Mouse (Mus musculus): Measurements from ENCODE around the gene Fbxl16. TPM values are rescaled to one million over a fixed set of nuclear protein-coding genes. Genes with fewer than 3 reads are reported as not detected.

Fbxl16 gene
- 0.78 and 1.2 TPM in 2 replicates for polyA plus RNA-seq (2015; fragmentation: Nextera tagmentation; extraction: Ambion mirVana)

DNA sequence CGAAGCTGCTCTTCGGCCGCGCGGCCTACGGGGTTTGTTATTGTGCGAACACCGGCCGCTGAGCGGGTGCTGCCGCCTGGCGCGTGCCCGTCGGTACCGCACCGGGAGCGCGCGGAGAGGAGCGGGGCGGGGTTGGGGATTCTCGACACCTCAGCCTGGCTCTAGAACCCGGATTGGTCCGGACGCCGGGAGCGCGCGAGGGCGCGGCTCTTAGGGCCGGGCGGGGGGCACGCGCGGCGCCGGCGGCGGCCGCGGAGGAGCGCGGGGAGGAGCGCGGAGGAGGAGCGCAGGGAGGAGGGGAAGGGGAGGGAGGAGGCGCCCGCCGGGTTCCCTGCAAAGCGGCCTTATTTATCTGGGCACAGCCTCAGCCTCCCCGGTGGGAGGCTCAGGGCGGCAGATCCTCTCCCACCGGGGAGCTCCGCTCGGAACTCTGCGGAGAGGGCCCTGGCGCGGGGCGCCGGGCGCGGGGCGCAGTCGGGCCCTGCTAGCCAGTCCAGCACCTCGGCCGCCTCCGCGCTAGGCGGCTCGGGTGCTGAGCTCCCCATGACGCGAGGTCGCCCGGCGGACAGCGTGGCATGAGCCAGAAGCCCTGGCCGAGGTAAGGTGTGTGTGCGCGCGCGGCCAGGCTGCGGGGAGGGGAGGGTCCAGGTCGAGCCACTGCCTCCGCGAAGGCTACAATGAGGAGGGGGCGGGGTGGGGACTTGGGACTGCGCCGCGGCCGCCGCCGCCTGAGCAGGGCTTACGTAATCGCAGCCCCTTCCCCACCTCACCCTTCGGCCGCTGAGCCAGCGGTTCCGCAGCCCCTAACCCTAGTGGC, at the start of gene Fbxl16:
Fbxl16 (plus strand) TSS at position 297 of the 817 bp plus-strand sequence.
- H3K4me1 ChIP-seq (replicated peaks): peaks cover 22% of the 10 kb centered on the region
- H3K4me2 ChIP-seq: peak within 1 kb of the TSS; percentile 96
- peak within 1 kb of the TSS; percentile 40 for H3K9ac ChIP-seq
- peak; percentile 77 for ATAC-seq (replicated peaks; ENCODE audit: insufficient number of reproducible peaks, insufficient read depth, low FRiP score, low read depth)
- H3K4me3 ChIP-seq: peak within 1 kb of the TSS; percentile 62
- WGBS: under 1% methylated on average over 90 of the region's 100 CpGs
- peaks cover 64% of the 10 kb centered on the region for H3K27me3 ChIP-seq
- H3K36me3 ChIP-seq: no peaks in the 10 kb centered on the region
- H3K9me3 ChIP-seq (replicated peaks): no peaks in the 10 kb centered on the region
- no peak within 1 kb of the TSS for H3K27ac ChIP-seq

DNA sequence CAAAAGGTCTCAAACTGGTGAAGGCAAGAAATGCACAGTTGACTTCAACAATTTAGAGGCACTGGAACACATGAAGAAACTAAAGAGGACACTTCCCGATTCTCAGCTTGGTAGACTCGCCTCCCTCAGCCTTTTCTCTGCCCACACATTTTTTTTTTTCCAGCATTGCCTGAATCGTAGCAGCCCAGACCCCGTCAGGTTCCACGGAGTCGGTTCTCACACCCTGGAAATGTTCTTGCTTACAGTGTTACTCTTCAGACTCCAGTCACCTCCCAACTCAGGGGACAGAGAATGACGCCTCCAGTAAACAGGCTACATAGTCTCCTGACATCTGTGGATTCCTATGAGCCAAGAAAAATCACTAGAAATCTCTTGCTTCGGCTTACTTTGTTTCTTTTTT, 48.7 kb upstream of the Fbxl16 start:
- 65% methylated on average over 8 of the region's 8 CpGs for WGBS
- no peak overlapping the region for H3K4me3 ChIP-seq
- no peak overlapping the region for H3K4me2 ChIP-seq
- H3K27me3 ChIP-seq: 0 out of 2 replicates have a peak, but pooled peaks cover 5% of the 10 kb centered on the region
- no peaks in the 10 kb centered on the region for H3K36me3 ChIP-seq
- H3K9ac ChIP-seq: no peak overlapping the region
- peaks cover 3% of the 10 kb centered on the region; the same call in 1 of the 2 replicates for H3K4me1 ChIP-seq (replicated peaks)
- H3K27ac ChIP-seq: no peak overlapping the region
- ATAC-seq (replicated peaks; ENCODE audit: insufficient number of reproducible peaks, insufficient read depth, low FRiP score, low read depth): no peak
- no peaks in the 10 kb centered on the region for H3K9me3 ChIP-seq (replicated peaks)

DNA sequence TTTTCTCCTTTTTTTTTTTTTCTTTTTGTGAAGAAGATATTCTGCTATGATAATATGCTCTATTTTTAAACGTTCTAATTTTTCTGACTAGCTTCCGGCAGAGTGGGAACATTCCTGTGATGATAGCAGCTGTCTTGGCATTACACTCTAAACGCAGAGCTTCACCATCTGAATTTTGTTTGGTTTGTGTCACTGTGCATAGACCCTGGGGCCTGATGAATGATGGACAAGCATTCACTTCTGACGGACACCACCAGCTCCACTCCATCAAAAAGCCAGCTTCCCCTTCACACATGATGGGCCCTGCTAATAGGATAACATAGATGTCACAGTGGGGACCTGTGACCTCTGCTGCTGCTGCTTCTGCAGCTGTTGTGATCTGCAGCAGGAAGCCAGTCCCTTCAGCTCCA, 47.3 kb upstream of the Fbxl16 start:
- H3K36me3 ChIP-seq: no peaks in the 10 kb centered on the region
- H3K27ac ChIP-seq: no peak overlapping the region
- peaks cover 3% of the 10 kb centered on the region; the same call in 1 of the 2 replicates for H3K4me1 ChIP-seq (replicated peaks)
- no peak overlapping the region for H3K4me2 ChIP-seq
- 23% methylated on average over 4 of the region's 4 CpGs for WGBS
- no peaks in the 10 kb centered on the region for H3K9me3 ChIP-seq (replicated peaks)
- ATAC-seq (replicated peaks; ENCODE audit: insufficient number of reproducible peaks, insufficient read depth, low FRiP score, low read depth): no peak
- no peak overlapping the region; the same call in 1 of the 2 replicates for H3K9ac ChIP-seq
- H3K27me3 ChIP-seq: 0 out of 2 replicates have a peak, but pooled peaks cover 5% of the 10 kb centered on the region
- H3K4me3 ChIP-seq: no peak overlapping the region

DNA sequence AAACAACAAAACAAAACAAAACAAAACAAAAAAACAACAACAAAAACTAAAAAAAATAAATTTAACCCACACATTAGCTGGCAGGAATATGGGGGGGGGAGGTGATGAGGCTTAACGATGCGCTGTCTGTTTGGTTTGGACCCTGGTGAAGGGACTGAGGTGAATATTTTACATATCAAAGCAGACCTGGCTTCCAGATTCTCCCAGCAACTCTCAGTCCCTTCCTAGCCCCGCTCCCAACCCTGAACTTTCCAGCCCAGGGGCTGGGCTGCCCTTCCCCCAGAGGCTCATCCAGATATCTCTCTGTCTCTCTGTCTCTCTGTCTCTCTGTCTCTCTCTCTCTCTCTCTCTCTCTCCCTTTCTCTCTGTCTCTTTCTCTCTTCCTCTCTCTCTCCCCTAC, 46.3 kb upstream of the Fbxl16 start:
- Histone ChIP-seq H3K9me3 (replicated peaks) (no peaks in the 10 kb centered on the region), H3K27ac (no peak overlapping the region), H3K27me3 (0 out of 2 replicates have a peak, but pooled peaks cover 6% of the 10 kb centered on the region), H3K4me3 (no peak overlapping the region), H3K4me1 (replicated peaks) (no peaks in the 10 kb centered on the region), H3K9ac (no peak overlapping the region), H3K4me2 (no peak overlapping the region), H3K36me3 (no peaks in the 10 kb centered on the region)
- 29% methylated on average over 3 of the region's 3 CpGs for WGBS
- ATAC-seq (replicated peaks; ENCODE audit: insufficient number of reproducible peaks, insufficient read depth, low FRiP score, low read depth): no peak

DNA sequence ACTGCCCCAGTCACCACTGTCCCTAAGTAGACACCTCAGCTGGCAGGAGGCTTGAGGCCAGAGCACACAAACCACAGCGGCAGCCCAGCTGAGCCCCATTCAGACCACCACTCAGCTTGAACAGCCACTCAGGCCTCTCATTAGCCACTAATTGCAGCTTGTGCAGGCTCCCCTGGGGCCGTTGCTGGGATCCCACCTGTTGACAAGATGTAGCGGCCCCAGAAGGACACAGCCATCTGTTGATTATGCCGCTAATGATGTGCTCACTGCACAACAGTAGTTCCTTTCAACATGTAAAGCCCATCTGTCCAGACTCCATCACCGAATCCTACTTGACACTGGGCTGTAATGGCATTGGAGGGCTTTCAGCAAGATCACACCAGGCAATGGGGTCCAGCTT, 43.0 kb upstream of the Fbxl16 start:
- Histone ChIP-seq H3K27ac (no peak overlapping the region), H3K4me3 (no peak overlapping the region), H3K9ac (no peak overlapping the region), H3K36me3 (no peaks in the 10 kb centered on the region), H3K27me3 (peaks cover 15% of the 10 kb centered on the region), H3K4me1 (replicated peaks) (no peaks in the 10 kb centered on the region), H3K9me3 (replicated peaks) (no peaks in the 10 kb centered on the region), H3K4me2 (no peak overlapping the region)
- 65% methylated on average over 5 of the region's 5 CpGs for WGBS
- no peak for ATAC-seq (replicated peaks; ENCODE audit: insufficient number of reproducible peaks, insufficient read depth, low FRiP score, low read depth)

DNA sequence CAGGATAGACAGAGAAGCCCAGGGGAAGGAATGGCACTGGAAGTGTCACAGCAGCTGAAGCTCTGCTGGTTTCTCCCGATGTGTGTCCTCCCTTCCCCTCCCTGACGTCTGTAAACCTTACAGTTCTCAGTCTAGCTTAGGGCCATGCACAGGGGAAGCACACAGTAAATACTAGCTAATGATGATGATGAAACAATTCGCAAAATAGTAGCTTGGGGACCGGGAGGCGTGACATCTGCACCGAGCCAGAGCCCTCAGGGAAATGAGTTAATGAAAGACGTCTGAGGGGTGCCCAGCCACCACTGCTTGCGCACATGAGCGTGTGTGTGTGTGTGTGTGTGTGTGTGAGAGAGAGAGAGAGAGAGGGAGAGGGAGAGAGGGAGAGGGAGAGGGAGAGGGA, 39.6 kb upstream of the Fbxl16 start:
- H3K27me3 ChIP-seq: peaks cover 16% of the 10 kb centered on the region
- peaks cover 6% of the 10 kb centered on the region for H3K4me1 ChIP-seq (replicated peaks)
- no peak overlapping the region for H3K4me3 ChIP-seq
- no peak overlapping the region for H3K4me2 ChIP-seq
- H3K9me3 ChIP-seq (replicated peaks): no peaks in the 10 kb centered on the region
- no peak for ATAC-seq (replicated peaks; ENCODE audit: insufficient number of reproducible peaks, insufficient read depth, low FRiP score, low read depth)
- 49% methylated on average over 9 of the region's 9 CpGs for WGBS
- H3K9ac ChIP-seq: no peak overlapping the region
- no peaks in the 10 kb centered on the region for H3K36me3 ChIP-seq
- H3K27ac ChIP-seq: no peak overlapping the region

DNA sequence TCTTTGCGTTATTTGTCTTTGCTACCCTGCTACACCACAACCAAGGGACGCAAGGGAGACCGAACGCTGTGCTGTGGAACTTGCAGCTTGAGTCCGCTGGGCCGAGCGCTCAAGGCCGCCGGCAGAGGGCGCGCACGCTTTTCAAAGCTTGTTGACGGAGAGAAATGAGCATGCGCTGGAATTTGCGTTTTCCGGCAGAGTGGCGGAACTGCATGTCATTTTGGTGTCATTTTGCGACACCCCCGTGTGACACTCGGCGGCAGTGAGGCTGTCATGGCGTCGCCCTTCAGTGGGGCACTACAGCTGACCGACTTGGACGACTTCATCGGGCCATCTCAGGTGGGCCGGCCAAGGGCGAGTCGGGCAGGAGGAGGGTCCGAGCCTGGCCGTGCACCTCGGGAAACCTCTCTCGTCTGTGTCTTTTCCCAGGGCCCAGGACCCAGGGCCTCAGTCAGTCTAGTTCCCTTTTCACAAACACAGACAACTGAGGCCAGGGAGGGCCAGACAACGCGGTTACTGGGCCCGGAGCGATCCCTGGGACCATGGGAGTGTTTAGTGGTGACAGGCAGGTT, 35.2 kb upstream of the Fbxl16 start, which contains the start of gene Narfl:
Narfl (plus strand) TSS at position 228 of the 572 bp plus-strand sequence.
- under 1% methylated on average over 37 of the region's 37 CpGs for WGBS

DNA sequence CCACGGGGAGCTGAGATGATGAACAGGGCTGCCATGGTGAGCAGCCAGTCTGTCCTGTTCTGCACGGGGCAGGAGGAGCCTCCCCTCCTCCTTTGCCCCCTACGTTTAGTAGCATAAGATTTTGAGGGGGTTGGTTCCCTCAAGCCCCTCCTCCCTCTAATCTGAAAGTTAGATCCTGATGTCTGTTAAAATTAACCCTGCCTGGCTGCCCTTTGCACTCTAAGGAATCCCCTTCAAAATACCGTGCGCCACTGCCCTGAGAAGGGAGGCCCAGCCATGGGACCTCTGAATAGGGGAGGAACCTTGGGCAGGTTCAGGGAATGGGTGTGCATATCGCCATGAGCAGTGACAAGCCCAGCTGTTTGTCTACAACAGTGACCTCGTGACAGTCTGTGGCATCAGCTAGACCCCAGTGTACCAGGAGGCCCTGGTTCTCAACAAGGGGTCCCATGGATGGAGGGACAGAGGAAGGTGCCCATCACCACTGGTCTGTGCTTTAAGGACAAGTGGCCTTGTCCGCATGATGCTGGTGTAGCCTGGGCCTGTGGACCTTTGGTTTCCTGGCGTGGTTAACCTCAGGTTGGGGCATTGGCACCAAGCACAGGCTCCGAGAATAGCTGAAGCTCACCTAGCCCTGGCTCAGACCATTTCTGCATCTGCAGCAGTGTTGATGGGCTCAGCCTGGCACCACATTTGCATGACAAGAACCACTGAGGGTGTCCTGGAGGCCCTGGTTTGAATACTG, 33.4 kb upstream of the Fbxl16 start:
- 0 out of 2 replicates have a peak, but pooled peaks cover 3% of the 10 kb centered on the region for H3K27me3 ChIP-seq
- H3K36me3 ChIP-seq: peaks cover 29% of the 10 kb centered on the region
- 77% methylated on average over 10 of the region's 10 CpGs for WGBS
- no peak overlapping the region for H3K4me3 ChIP-seq
- no peak overlapping the region for H3K27ac ChIP-seq
- H3K9ac ChIP-seq: no peak overlapping the region
- no peaks in the 10 kb centered on the region for H3K9me3 ChIP-seq (replicated peaks)
- H3K4me1 ChIP-seq (replicated peaks): peaks cover 15% of the 10 kb centered on the region
- ATAC-seq (replicated peaks; ENCODE audit: insufficient number of reproducible peaks, insufficient read depth, low FRiP score, low read depth): no peak
- H3K4me2 ChIP-seq: no peak overlapping the region

More for the DNA sequence above, 35.2 kb upstream of the Fbxl16 start, which contains the start of gene Narfl:
- H3K36me3 ChIP-seq: peaks cover 15% of the 10 kb centered on the region
- no peaks in the 10 kb centered on the region for H3K9me3 ChIP-seq (replicated peaks)
- peak; percentile 83 for ATAC-seq (replicated peaks; ENCODE audit: insufficient number of reproducible peaks, insufficient read depth, low FRiP score, low read depth)
- peak within 1 kb of the TSS; percentile 91 for H3K4me3 ChIP-seq
- peaks cover 11% of the 10 kb centered on the region for H3K27me3 ChIP-seq
- peak within 1 kb of the TSS; percentile 95 for H3K9ac ChIP-seq
- H3K4me2 ChIP-seq: peak within 1 kb of the TSS; percentile 82
- peaks cover 15% of the 10 kb centered on the region for H3K4me1 ChIP-seq (replicated peaks)
- H3K27ac ChIP-seq: peak within 1 kb of the TSS; percentile 61

DNA sequence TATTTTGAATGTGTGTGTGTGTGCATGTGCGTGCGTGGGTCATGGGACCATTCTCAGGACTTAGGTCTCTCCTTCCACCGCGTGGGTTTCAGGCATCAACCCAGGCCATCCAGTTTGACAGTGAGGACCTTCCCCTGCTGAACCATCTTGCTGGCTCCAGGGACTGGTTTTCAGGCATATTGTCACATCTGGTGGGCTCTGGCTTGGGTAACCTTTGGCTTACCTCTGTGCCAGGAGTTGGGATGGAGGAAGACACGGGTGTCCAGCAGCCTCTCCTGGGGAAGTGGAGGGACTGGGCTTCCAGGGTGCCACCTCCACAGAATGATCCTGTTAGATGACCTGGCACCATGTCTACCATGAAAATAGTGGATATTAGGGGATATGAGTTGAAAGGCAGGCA, 30.9 kb upstream of the Fbxl16 start:
- H3K36me3 ChIP-seq: peaks cover 54% of the 10 kb centered on the region
- H3K9ac ChIP-seq: no peak overlapping the region
- no peak for ATAC-seq (replicated peaks; ENCODE audit: insufficient number of reproducible peaks, insufficient read depth, low FRiP score, low read depth)
- H3K4me3 ChIP-seq: no peak overlapping the region
- H3K4me2 ChIP-seq: no peak overlapping the region
- no peaks in the 10 kb centered on the region for H3K27me3 ChIP-seq
- peaks cover 23% of the 10 kb centered on the region for H3K4me1 ChIP-seq (replicated peaks)
- no peak overlapping the region for H3K27ac ChIP-seq
- no peaks in the 10 kb centered on the region for H3K9me3 ChIP-seq (replicated peaks)
- WGBS: 91% methylated on average over 5 of the region's 5 CpGs

DNA sequence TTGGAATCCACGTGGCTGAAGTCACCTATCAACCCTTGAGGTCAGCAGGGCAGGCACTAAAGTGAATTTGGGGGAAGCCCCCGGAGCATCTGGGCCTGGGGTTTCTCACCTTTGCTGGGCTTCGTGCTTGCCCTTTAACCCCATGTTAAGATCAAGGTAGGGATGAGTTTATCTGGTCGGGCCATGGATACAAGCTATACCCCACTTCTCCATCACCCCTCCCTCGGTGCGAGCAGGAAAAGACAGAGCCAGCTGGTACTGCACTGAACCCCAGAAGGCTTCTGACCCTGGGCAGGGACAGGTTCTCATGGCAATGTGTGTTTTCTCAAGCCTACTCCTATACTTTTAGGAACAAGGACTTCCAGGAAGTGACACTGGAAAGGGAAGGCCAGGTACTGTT, 27.5 kb upstream of the Fbxl16 start:
- no peak overlapping the region for H3K4me2 ChIP-seq
- WGBS: 80% methylated on average over 6 of the region's 6 CpGs
- H3K9ac ChIP-seq: no peak overlapping the region

DNA sequence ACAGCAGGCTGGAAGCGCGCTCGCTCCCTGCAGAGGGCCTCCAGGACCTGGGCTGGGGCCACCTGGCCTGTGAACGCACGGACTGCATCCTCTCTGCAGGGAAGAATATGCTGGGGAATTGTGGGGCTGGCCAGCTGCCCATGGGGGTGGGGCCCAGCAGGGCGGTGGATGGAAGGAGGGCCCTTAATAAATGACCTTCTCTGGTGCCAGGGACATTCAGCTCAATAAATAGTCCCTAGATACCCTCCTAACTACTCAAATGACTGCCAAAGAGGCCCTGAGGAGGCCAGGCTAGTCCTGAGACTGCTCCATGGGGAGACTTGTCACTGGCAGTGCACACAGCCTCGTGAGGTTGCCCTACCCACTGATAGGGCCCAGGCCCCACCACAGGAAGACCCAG, 25.8 kb upstream of the Fbxl16 start:
- Histone ChIP-seq H3K36me3 (peaks cover 56% of the 10 kb centered on the region), H3K27me3 (no peaks in the 10 kb centered on the region), H3K9me3 (replicated peaks) (no peaks in the 10 kb centered on the region), H3K9ac (0 out of 2 replicates have a peak overlapping the region, but pooled peaks have one; percentile 10), H3K4me2 (no peak overlapping the region), H3K4me1 (replicated peaks) (peaks cover 33% of the 10 kb centered on the region), H3K27ac (peak overlapping the region; percentile 71), H3K4me3 (no peak overlapping the region)
- 53% methylated on average over 7 of the region's 7 CpGs for WGBS
- ATAC-seq (replicated peaks; ENCODE audit: insufficient number of reproducible peaks, insufficient read depth, low FRiP score, low read depth): no peak

More for the DNA sequence above, 27.5 kb upstream of the Fbxl16 start:
- H3K4me1 ChIP-seq (replicated peaks): peaks cover 33% of the 10 kb centered on the region
- peaks cover 54% of the 10 kb centered on the region for H3K36me3 ChIP-seq
- ATAC-seq (replicated peaks; ENCODE audit: insufficient number of reproducible peaks, insufficient read depth, low FRiP score, low read depth): no peak
- no peaks in the 10 kb centered on the region for H3K27me3 ChIP-seq
- H3K9me3 ChIP-seq (replicated peaks): no peaks in the 10 kb centered on the region
- H3K27ac ChIP-seq: no peak overlapping the region
- no peak overlapping the region for H3K4me3 ChIP-seq
